Mouse (Mus musculus) CH12.LX (cell line): ENCODE data around the gene Gcnt3. TPM values are rescaled to one million over a fixed set of nuclear protein-coding genes. Genes with fewer than 3 reads are reported as not detected.

ENCODE experiments used
- DNase-seq: peaks from one replicate; pipeline ENCODE4 v3.0.0-alpha.2; 2013; ENCODE audit errors: extremely low read depth
- H3K27ac ChIP-seq: 2 replicates; pipeline ENCODE4 v1.5.1; 2012; ENCODE audit warnings: low read depth, mild to moderate bottlenecking, control low read depth, moderate library complexity; ENCODE audit not compliant: insufficient read depth
- H3K27me3 ChIP-seq: replicated peaks from 2 replicates; pipeline ENCODE3; 2012; ENCODE audit warnings: inconsistent platforms
- H3K36me3 ChIP-seq, 2 experiments: replicated peaks in 1 of 2; 2 replicates each; pipeline versions ENCODE3 to v1.6.1; 2012; ENCODE audit warnings: inconsistent platforms in 1 of 2, low read length in 1 of 2, mild to moderate bottlenecking in 1 of 2, mixed read lengths in 1 of 2, moderate library complexity in 1 of 2; ENCODE audit not compliant: control insufficient read depth in 1 of 2, insufficient read depth in 1 of 2
- H3K4me1 ChIP-seq, 2 experiments: 2 replicates each; pipeline ENCODE4 v1.6.1; 2012; ENCODE audit warnings: inconsistent platforms in 1 of 2, moderate library complexity in 1 of 2; ENCODE audit not compliant: insufficient read depth in 2 of 2, control insufficient read depth in 1 of 2
- H3K4me2 ChIP-seq: 2 replicates; pipeline ENCODE4 v1.6.1; 2012; ENCODE audit warnings: low read depth, mild to moderate bottlenecking, control low read depth; ENCODE audit not compliant: poor library complexity, insufficient read depth, severe bottlenecking
- H3K4me3 ChIP-seq, 3 experiments: fragments of 150-350 bp in 1 of 3; sonication (generic) in 1 of 3; replicated peaks in 1 of 3; 2 replicates each; pipeline versions ENCODE3 to v1.5.1; 2011 to 2012; ENCODE audit warnings: low read depth in 2 of 3, low read length in 2 of 3, mild to moderate bottlenecking in 2 of 3, moderate library complexity in 2 of 3, control low read depth in 1 of 3, improper control_type of control experiment in 1 of 3, inconsistent platforms in 1 of 3, mixed read lengths in 1 of 3; ENCODE audit not compliant: poor library complexity in 1 of 3
- H3K79me2 ChIP-seq: replicated peaks from 2 replicates; pipeline ENCODE4 v1.6.1; 2012; ENCODE audit warnings: mild to moderate bottlenecking, moderate library complexity; ENCODE audit not compliant: control insufficient read depth, poor library complexity, insufficient read depth, severe bottlenecking; ENCODE audit errors: extremely low read depth
- H3K9ac ChIP-seq: 2 replicates; pipeline ENCODE4 v1.6.1; 2012; ENCODE audit warnings: low read depth, mild to moderate bottlenecking, control low read depth, moderate library complexity; ENCODE audit not compliant: insufficient read depth
- H3K9me3 ChIP-seq: replicated peaks from 2 replicates; pipeline ENCODE3; 2012; ENCODE audit warnings: low read length, inconsistent platforms, mixed read lengths
- BHLHE40 ChIP-seq: IDR thresholded peaks from 2 replicates; pipeline ENCODE4 v1.6.1; 2011; ENCODE audit warnings: mild to moderate bottlenecking, low read depth, low read length, improper control_type of control experiment
- CHD1 ChIP-seq: IDR thresholded peaks from 2 replicates; pipeline ENCODE4 v1.6.1; 2012; ENCODE audit warnings: low read depth, low read length, improper control_type of control experiment, inconsistent platforms
- CTCF ChIP-seq, 2 experiments: IDR thresholded peaks in 1 of 2; conservative IDR thresholded peaks in 1 of 2; 2 replicates each; pipeline ENCODE4 v1.5.1; 2011 to 2012; ENCODE audit warnings: low read depth in 2 of 2, low read length in 2 of 2, improper control_type of control experiment in 1 of 2, inconsistent platforms in 1 of 2, mild to moderate bottlenecking in 1 of 2, moderate library complexity in 1 of 2
- E2F4 ChIP-seq: IDR thresholded peaks from 2 replicates; pipeline ENCODE4 v1.6.1; 2011; ENCODE audit warnings: low read depth, low read length, improper control_type of control experiment; ENCODE audit not compliant: insufficient replicate concordance
- ETS1 ChIP-seq: conservative IDR thresholded peaks from 2 replicates; pipeline ENCODE4 v1.6.1; 2012; ENCODE audit warnings: low read depth, mild to moderate bottlenecking, inconsistent platforms, low read length, improper control_type of control experiment, moderate library complexity
- HCFC1 ChIP-seq: IDR thresholded peaks from 2 replicates; pipeline ENCODE4 v1.6.1; 2012; ENCODE audit warnings: low read depth, mild to moderate bottlenecking, inconsistent platforms, low read length, improper control_type of control experiment
- KAT2A ChIP-seq: IDR thresholded peaks from 2 replicates; pipeline ENCODE4 v1.6.1; 2012; ENCODE audit warnings: low read length, improper control_type of control experiment, inconsistent platforms; ENCODE audit not compliant: insufficient replicate concordance
- MAX ChIP-seq: IDR thresholded peaks from 2 replicates; pipeline ENCODE4 v1.6.1; 2011; ENCODE audit warnings: low read length, improper control_type of control experiment
- MEF2A ChIP-seq: IDR thresholded peaks from 2 replicates; pipeline ENCODE4 v1.6.1; 2014; ENCODE audit warnings: low read depth, mild to moderate bottlenecking, inconsistent platforms, low read length, improper control_type of control experiment, borderline replicate concordance
- MXI1 ChIP-seq: IDR thresholded peaks from 2 replicates; pipeline ENCODE4 v1.6.1; 2011; ENCODE audit warnings: mild to moderate bottlenecking, low read depth, low read length, improper control_type of control experiment
- MYC ChIP-seq: IDR thresholded peaks from 2 replicates; pipeline ENCODE4 v1.6.1; 2011; ENCODE audit warnings: low read depth, mild to moderate bottlenecking, improper control_type of control experiment, low read length
- NELFE ChIP-seq: IDR thresholded peaks from 2 replicates; pipeline ENCODE4 v1.6.1; 2011; ENCODE audit warnings: low read depth, low read length, improper control_type of control experiment
- NRF1 ChIP-seq: IDR thresholded peaks from 2 replicates; pipeline ENCODE4 v1.6.1; 2014; ENCODE audit warnings: low read depth, mild to moderate bottlenecking, inconsistent platforms, low read length, improper control_type of control experiment, moderate library complexity
- POLR2AphosphoS2 ChIP-seq: IDR thresholded peaks from 2 replicates; pipeline ENCODE4 v1.6.1; 2011; ENCODE audit warnings: low read depth, low read length, improper control_type of control experiment
- RCOR1 ChIP-seq: conservative IDR thresholded peaks from 2 replicates; pipeline ENCODE4 v1.6.1; 2012; ENCODE audit warnings: low read depth, mild to moderate bottlenecking, inconsistent platforms, low read length, improper control_type of control experiment
- SIN3A ChIP-seq: IDR thresholded peaks from 2 replicates; pipeline ENCODE4 v1.6.1; 2012; ENCODE audit warnings: low read length, improper control_type of control experiment, inconsistent platforms
- SMC3 ChIP-seq: IDR thresholded peaks from 2 replicates; pipeline ENCODE4 v1.6.1; 2011; ENCODE audit warnings: low read depth, low read length, improper control_type of control experiment
- TBP ChIP-seq: conservative IDR thresholded peaks from 2 replicates; pipeline ENCODE4 v1.6.1; 2011; ENCODE audit warnings: low read depth, low read length, improper control_type of control experiment
- UBTF ChIP-seq: IDR thresholded peaks from 2 replicates; pipeline ENCODE4 v1.6.1; 2012; ENCODE audit warnings: low read depth, mild to moderate bottlenecking, inconsistent platforms, low read length, improper control_type of control experiment, moderate library complexity
- USF2 ChIP-seq: conservative IDR thresholded peaks from 2 replicates; pipeline ENCODE4 v1.6.1; 2011; ENCODE audit warnings: low read depth, low read length, improper control_type of control experiment
- ZMIZ1 ChIP-seq: IDR thresholded peaks from 2 replicates; pipeline ENCODE4 v1.6.1; 2012; ENCODE audit warnings: low read depth, mild to moderate bottlenecking, inconsistent platforms, low read length, improper control_type of control experiment
- ZNF384 ChIP-seq: IDR thresholded peaks from 2 replicates; pipeline ENCODE4 v1.6.1; 2012; ENCODE audit warnings: low read depth, low read length, improper control_type of control experiment, inconsistent platforms
- dilution Hi-C: fragments of 300-500 bp; cut with MboI; formaldehyde crosslinking; loops from 2 replicates; pipeline ENCODE4 v1.14.3; 2020; ENCODE audit warnings: low sequenced_read_pairs; ENCODE audit not compliant: extremely low pct_unique_long_range_greater_than_20kb, extremely low pct_ligation_motif_present
- in situ Hi-C: fragments of 300-500 bp; cut with MboI; formaldehyde crosslinking; loops from 3 replicates; pipeline ENCODE4 v1.14.3; 2019; ENCODE audit warnings: low sequenced_read_pairs, low pct_ligation_motif_present, low pct_unique_long_range_greater_than_20kb, mixed read lengths
- polyA plus RNA-seq: library from polyadenylated mRNA; unstranded; fragments of >175 nt; gene quantifications from 2 replicates; pipeline ENCODE4 v1.2.1, GENCODE M21; 2012; ENCODE audit warnings: low read depth; ENCODE audit not compliant: insufficient read length
- total RNA-seq, 2 experiments: library from RNA; depleted of rRNA; stranded (reverse); fragments of 300-350 nt in 1 of 2; fragments of >200 nt in 1 of 2; gene quantifications; 2 replicates each; pipeline ENCODE4 v1.2.3; 2012 to 2014

Gcnt3 gene
- total and polyA plus RNA-seq, 3 experiments = 0.04 TPM; not detected in 1

- no peak for DNase-seq
- dilution Hi-C loops (no loop called here), in situ Hi-C loops (no loop called here)
- Histone ChIP-seq H3K36me3 (no peaks in the 10 kb centered on the region), H3K4me2 (no peak overlapping the region), H3K9ac (no peak overlapping the region), H3K79me2 (no peaks in the 10 kb centered on the region), H3K4me3 (no peak overlapping the region), H3K27ac (no peak overlapping the region), H3K9me3 (no peaks in the 10 kb centered on the region), H3K27me3 (peaks cover 2% of the 10 kb centered on the region), H3K4me1 (no peaks in the 10 kb centered on the region)
- no peak for TF ChIP-seq MYC
- TF ChIP-seq TBP = no peak
- TF ChIP-seq USF2 = no peak
- no peak for TF ChIP-seq MAX
- TF ChIP-seq MEF2A = no peak
- TF ChIP-seq RCOR1 = no peak
- no peak for TF ChIP-seq MXI1
These were observed 34.5 kb upstream of the Gcnt3 start for GRCm38 (mm10) chr9:70072387-70072786.

DNA sequence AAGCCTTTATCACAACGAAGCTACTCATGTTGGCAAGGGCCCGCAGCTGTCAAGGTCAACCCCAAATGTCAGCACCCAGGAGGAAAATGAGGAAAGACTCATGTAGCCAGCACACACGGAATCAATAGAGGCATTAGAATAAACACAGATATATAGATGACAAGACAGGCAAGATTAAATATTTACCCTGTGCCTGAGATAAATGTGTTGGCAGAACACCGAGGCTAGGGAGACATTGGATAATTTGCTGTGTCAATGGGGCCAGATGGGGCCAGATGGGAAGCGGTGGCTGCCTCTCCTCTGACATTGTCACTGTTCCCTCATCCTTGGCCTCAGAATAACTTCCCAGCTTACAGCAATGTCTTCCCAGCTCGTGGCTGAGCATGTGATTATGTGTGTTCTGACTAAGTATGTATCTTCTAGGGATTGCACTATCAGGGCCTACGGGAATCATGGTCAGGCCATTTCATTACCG is 32.1 kb upstream of the Gcnt3 start:
- Histone ChIP-seq H3K4me3 (no peak overlapping the region), H3K79me2 (no peaks in the 10 kb centered on the region), H3K9ac (no peak overlapping the region), H3K27ac (no peak overlapping the region), H3K27me3 (no peaks in the 10 kb centered on the region), H3K4me1 (no peaks in the 10 kb centered on the region), H3K36me3 (no peaks in the 10 kb centered on the region), H3K9me3 (no peaks in the 10 kb centered on the region), H3K4me2 (no peak overlapping the region)
- no peak for DNase-seq
- TF ChIP-seq UBTF = no peak
- in situ Hi-C loops = no loop called here
- dilution Hi-C loops = no loop called here

DNA sequence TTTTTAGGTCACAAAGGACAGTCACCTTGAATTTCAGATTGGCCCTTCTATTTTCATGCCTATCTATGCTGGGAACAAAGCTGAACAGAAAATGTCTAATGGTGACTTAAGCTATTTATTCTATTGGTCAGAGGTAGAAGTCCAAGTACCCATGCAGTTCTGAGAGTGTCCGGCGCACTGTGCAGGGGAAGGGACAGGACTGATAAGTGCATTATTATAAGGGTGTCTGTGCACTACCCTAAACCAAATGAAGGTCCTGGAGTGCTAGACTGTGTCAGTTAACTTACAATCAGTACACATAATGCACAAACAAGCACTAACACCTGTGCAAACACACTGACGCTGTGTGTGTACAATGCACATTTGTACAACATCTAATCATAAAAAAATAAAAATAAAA is 29.6 kb upstream of the Gcnt3 start:
- no peak for DNase-seq
- Histone ChIP-seq H3K27me3 (no peaks in the 10 kb centered on the region), H3K36me3 (no peaks in the 10 kb centered on the region), H3K9me3 (no peaks in the 10 kb centered on the region), H3K79me2 (no peaks in the 10 kb centered on the region), H3K4me1 (peaks cover 0 to 5% of the 10 kb centered on the region in 2 experiments; a peak in 1 of 4 replicates), H3K4me2 (no peak overlapping the region), H3K4me3 (no peak overlapping the region), H3K9ac (no peak overlapping the region), H3K27ac (no peak overlapping the region)
- in situ Hi-C loops (no loop called here), dilution Hi-C loops (no loop called here)
- TF ChIP-seq CTCF (conservative IDR thresholded peaks at IDR 0.05 in 1 of 2, IDR thresholded peaks at IDR 0.05 in 1 of 2; ENCODE audit: low read depth in 2 of 2, low read length in 2 of 2) (no peak), BHLHE40 (no peak), ETS1 (no peak), E2F4 (no peak), ZNF384 (no peak), SMC3 (no peak), CHD1 (no peak), ZMIZ1 (no peak), KAT2A (no peak), NRF1 (no peak), UBTF (no peak), HCFC1 (no peak), POLR2AphosphoS2 (no peak), MYC (no peak), MXI1 (no peak), NELFE (no peak), SIN3A (no peak)
- TF ChIP-seq, all 38 proteins: peak for 0
